Mouse (Mus musculus) intestine, embryonic 15.5 days (tissue): Measurements from ENCODE around the gene Cnot1. TPM values are rescaled to one million over a fixed set of nuclear protein-coding genes. Genes with fewer than 3 reads are reported as not detected.
A peak's percentile ranks its signal among the peaks of the same experiment; 100 is the strongest.
"Not testable (repeated sequence)": the region's sequence is repeated elsewhere in the genome, so short reads cannot be mapped to it uniquely, and the experiment has no call there.

ENCODE experiments used
- ATAC-seq: fragments of 200-750 bp; cut with Nextera tagmentation; 2 replicates; pipeline ENCODE4 v1.8.0; 2017; ENCODE audit warnings: moderate TSS enrichment, moderate library complexity
- H3K27ac ChIP-seq: fragments of 300-500 bp; sonication (generic); 2 replicates; pipeline ENCODE4 v1.5.1; 2015; ENCODE audit warnings: mild to moderate bottlenecking, inconsistent platforms
- H3K27me3 ChIP-seq: fragments of 300-500 bp; sonication (generic); replicated peaks from 2 replicates; pipeline ENCODE4 v1.6.1; 2015; ENCODE audit warnings: inconsistent platforms
- H3K36me3 ChIP-seq: fragments of 300-500 bp; sonication (generic); 2 replicates; pipeline ENCODE4 v1.6.1; 2015; ENCODE audit warnings: inconsistent platforms
- H3K4me1 ChIP-seq: fragments of 300-500 bp; sonication (generic); replicated peaks from 2 replicates; pipeline ENCODE4 v1.6.1; 2015; ENCODE audit warnings: inconsistent platforms
- H3K4me2 ChIP-seq: fragments of 300-500 bp; sonication (generic); replicated peaks from 2 replicates; pipeline ENCODE4 v1.6.1; 2015; ENCODE audit warnings: mild to moderate bottlenecking, inconsistent platforms
- H3K4me3 ChIP-seq: fragments of 300-500 bp; sonication (generic); replicated peaks from 2 replicates; pipeline ENCODE4 v1.5.1; 2015; ENCODE audit warnings: inconsistent platforms
- H3K9ac ChIP-seq: fragments of 300-500 bp; sonication (generic); 2 replicates; pipeline ENCODE4 v1.6.1; 2015; ENCODE audit warnings: inconsistent platforms
- H3K9me3 ChIP-seq: fragments of 300-500 bp; sonication (generic); 2 replicates; pipeline ENCODE4 v1.6.1; 2016; ENCODE audit warnings: inconsistent platforms
- WGBS: fragments of 180-500 bp; shearing (Covaris S2); methylation state at CpG from one replicate; pipeline ENCODE4 v1.1.7; 2015; 5-methylcytosine and 5-hydroxymethylcytosine counted together
- polyA plus RNA-seq: library from polyadenylated mRNA; unstranded; fragments of >200 nt; fragmentation: Nextera tagmentation; extraction: Ambion mirVana; gene quantifications from 2 replicates; pipeline ENCODE4 v1.2.1, GENCODE M21; 2015

Gene Cnot1
- polyA plus RNA-seq, 1 experiment from 2014 or later, result 56.4 TPM

- no peak overlapping the region for H3K27ac ChIP-seq
- no peaks in the 10 kb centered on the region for H3K27me3 ChIP-seq
- no peak overlapping the region for H3K9ac ChIP-seq
- no peak for ATAC-seq
- 57% methylated on average over 5 of the region's 5 CpGs for WGBS
- no peaks in the 10 kb centered on the region for H3K36me3 ChIP-seq
- H3K9me3 ChIP-seq, result no peaks in the 10 kb centered on the region
- no peak overlapping the region for H3K4me3 ChIP-seq
- peaks cover 15% of the 10 kb centered on the region for H3K4me1 ChIP-seq
- no peak overlapping the region for H3K4me2 ChIP-seq
Measured at GRCm38 (mm10) chr8:95809116-95809515, 1.9 kb upstream of the Cnot1 start.

- Histone ChIP-seq H3K9ac (no peak overlapping the region), H3K9me3 (no peaks in the 10 kb centered on the region), H3K4me2 (no peak overlapping the region), H3K4me1 (peaks cover 15% of the 10 kb centered on the region), H3K27me3 (no peaks in the 10 kb centered on the region), H3K27ac (no peak overlapping the region), H3K36me3 (no peaks in the 10 kb centered on the region), H3K4me3 (no peak overlapping the region)
- 76% methylated on average over 4 of the region's 4 CpGs for WGBS
- ATAC-seq, result no peak
Measured at GRCm38 (mm10) chr8:95808631-95809030, 1.4 kb upstream of the Cnot1 start.

- WGBS, result under 1% methylated on average over 20 of the region's 20 CpGs
- H3K27me3 ChIP-seq, result no peaks in the 10 kb centered on the region
- peak overlapping the region; percentile 96 for H3K27ac ChIP-seq
- H3K4me3 ChIP-seq, result peak overlapping the region; percentile 97
- ATAC-seq, result peak; percentile 93
- H3K4me2 ChIP-seq, result peak overlapping the region; percentile 66
- peak overlapping the region; percentile 40; the same call in 1 of the 2 replicates for H3K9ac ChIP-seq
- H3K9me3 ChIP-seq, result no peaks in the 10 kb centered on the region
- H3K4me1 ChIP-seq, result peaks cover 15% of the 10 kb centered on the region
- no peaks in the 10 kb centered on the region for H3K36me3 ChIP-seq
Measured at GRCm38 (mm10) chr8:95807861-95808260, 597 bp upstream of the Cnot1 start.

- H3K4me3 ChIP-seq, result peak overlapping the region; percentile 97
- peak; percentile 13 for ATAC-seq
- under 1% methylated on average over 68 of the region's 69 CpGs for WGBS
Measured at GRCm38 (mm10) chr8:95806461-95807191, 638 bp downstream of the Cnot1 start.

GRCm38 (mm10) chr8:95805482-95805881 is 1.8 kb downstream of the Cnot1 start:
- Histone ChIP-seq H3K27me3 (no peaks in the 10 kb centered on the region), H3K4me1 (peaks cover 15% of the 10 kb centered on the region), H3K4me3 (peak overlapping the region; percentile 97), H3K4me2 (peak overlapping the region; percentile 66), H3K9me3 (no peaks in the 10 kb centered on the region), H3K27ac (no peak overlapping the region), H3K36me3 (no peaks in the 10 kb centered on the region), H3K9ac (peak overlapping the region; percentile 99; the same call in 1 of the 2 replicates)
- no peak for ATAC-seq
- WGBS, result 28% methylated on average over 2 of the region's 2 CpGs

More at GRCm38 (mm10) chr8:95806461-95807191, 638 bp downstream of the Cnot1 start:
- no peaks in the 10 kb centered on the region for H3K36me3 ChIP-seq
- peak overlapping the region; percentile 66 for H3K4me2 ChIP-seq
- peaks cover 15% of the 10 kb centered on the region for H3K4me1 ChIP-seq
- H3K27ac ChIP-seq, result peak overlapping the region; percentile 96
- H3K27me3 ChIP-seq, result no peaks in the 10 kb centered on the region
- no peaks in the 10 kb centered on the region for H3K9me3 ChIP-seq
- H3K9ac ChIP-seq, result peak overlapping the region; percentile 99

GRCm38 (mm10) chr8:95802231-95802630 is 5.0 kb downstream of the Cnot1 start:
- Histone ChIP-seq H3K36me3 (peaks cover 4% of the 10 kb centered on the region; the same call in 1 of the 2 replicates), H3K4me1 (peaks cover 15% of the 10 kb centered on the region), H3K27ac (no peak overlapping the region), H3K9me3 (no peaks in the 10 kb centered on the region), H3K4me3 (no peak overlapping the region), H3K4me2 (no peak overlapping the region), H3K27me3 (no peaks in the 10 kb centered on the region), H3K9ac (no peak overlapping the region)
- 77% methylated on average over 8 of the region's 8 CpGs for WGBS
- ATAC-seq, result no peak

GRCm38 (mm10) chr8:95801476-95802064 is 5.7 kb downstream of the Cnot1 start:
- WGBS, result 89% methylated on average over 1 of the region's 1 CpGs
- no peak for ATAC-seq

GRCm38 (mm10) chr8:95800353-95800752 is 6.9 kb downstream of the Cnot1 start:
- Histone ChIP-seq H3K4me2 (no peak overlapping the region), H3K9me3 (no peaks in the 10 kb centered on the region), H3K4me3 (no peak overlapping the region), H3K4me1 (peaks cover 7% of the 10 kb centered on the region; the same call in 1 of the 2 replicates), H3K27me3 (no peaks in the 10 kb centered on the region), H3K27ac (no peak overlapping the region), H3K9ac (no peak overlapping the region), H3K36me3 (peaks cover 4% of the 10 kb centered on the region; the same call in 1 of the 2 replicates)
- WGBS, result 90% methylated on average over 3 of the region's 3 CpGs
- ATAC-seq, result no peak

More at GRCm38 (mm10) chr8:95801476-95802064, 5.7 kb downstream of the Cnot1 start:
- Histone ChIP-seq H3K4me1 (peaks cover 15% of the 10 kb centered on the region), H3K9me3 (no peaks in the 10 kb centered on the region), H3K27me3 (no peaks in the 10 kb centered on the region), H3K9ac (no peak overlapping the region), H3K36me3 (peaks cover 4% of the 10 kb centered on the region; the same call in 1 of the 2 replicates), H3K4me3 (no peak overlapping the region), H3K27ac (no peak overlapping the region), H3K4me2 (no peak overlapping the region)

- 90% methylated on average over 1 of the region's 1 CpGs for WGBS
- Histone ChIP-seq H3K27me3 (no peaks in the 10 kb centered on the region), H3K27ac (no peak overlapping the region), H3K4me2 (no peak overlapping the region), H3K9me3 (no peaks in the 10 kb centered on the region), H3K4me1 (peaks cover 4% of the 10 kb centered on the region; the same call in 1 of the 2 replicates), H3K36me3 (peaks cover 4% of the 10 kb centered on the region; the same call in 1 of the 2 replicates), H3K9ac (no peak overlapping the region), H3K4me3 (no peak overlapping the region)
- no peak for ATAC-seq
Measured at GRCm38 (mm10) chr8:95799891-95800290, 7.4 kb downstream of the Cnot1 start.

GRCm38 (mm10) chr8:95799117-95799516 is 8.1 kb downstream of the Cnot1 start:
- H3K27ac ChIP-seq, result no peak overlapping the region
- H3K4me2 ChIP-seq, result no peak overlapping the region
- no peak for ATAC-seq
- H3K27me3 ChIP-seq, result no peaks in the 10 kb centered on the region
- 91% methylated on average over 6 of the region's 6 CpGs for WGBS
- peaks cover 4% of the 10 kb centered on the region; the same call in 1 of the 2 replicates for H3K36me3 ChIP-seq
- no peak overlapping the region for H3K9ac ChIP-seq
- no peaks in the 10 kb centered on the region for H3K4me1 ChIP-seq
- no peaks in the 10 kb centered on the region for H3K9me3 ChIP-seq
- no peak overlapping the region for H3K4me3 ChIP-seq

- H3K9ac ChIP-seq, H3K4me1 ChIP-seq, H3K4me2 ChIP-seq, H3K9me3 ChIP-seq, ATAC-seq, H3K27me3 ChIP-seq, H3K4me3 ChIP-seq, H3K36me3 ChIP-seq, H3K27ac ChIP-seq: not testable (repeated sequence)
- 91% methylated on average over 5 of the region's 5 CpGs for WGBS
Measured at GRCm38 (mm10) chr8:95795333-95796061, 11.8 kb downstream of the Cnot1 start.

GRCm38 (mm10) chr8:95785591-95785990 is 21.7 kb downstream of the Cnot1 start:
- peaks cover 33% of the 10 kb centered on the region for H3K36me3 ChIP-seq
- no peak overlapping the region for H3K27ac ChIP-seq
- H3K9me3 ChIP-seq, result no peaks in the 10 kb centered on the region
- no peak overlapping the region for H3K4me2 ChIP-seq
- 90% methylated on average over 3 of the region's 4 CpGs for WGBS
- H3K4me1 ChIP-seq, result no peaks in the 10 kb centered on the region
- no peak overlapping the region for H3K4me3 ChIP-seq
- no peaks in the 10 kb centered on the region for H3K27me3 ChIP-seq
- ATAC-seq, result no peak
- H3K9ac ChIP-seq, result no peak overlapping the region
